Mouse (Mus musculus) R1 (cell line): Measurements from ENCODE around the gene Slc38a9.

Experiments
- DNase-seq: peaks from one replicate; pipeline ENCODE4 v3.0.0-alpha.2; 2018; ENCODE audit warnings: low read depth, low spot score

The Slc38a9 gene

GRCm38 (mm10) chr13:112660574-112661381, at the start of gene Slc38a9:
Gene Slc38a9, plus strand, starts transcription at chr13:112660751.
- DNase-seq = peak; percentile 98

- no peak for DNase-seq
Observed at GRCm38 (mm10) chr13:112621592-112621991, 39.0 kb upstream of the Slc38a9 start.

GRCm38 (mm10) chr13:112623656-112624055, 36.9 kb upstream of the Slc38a9 start:
- DNase-seq = no peak

GRCm38 (mm10) chr13:112624622-112625021, 35.9 kb upstream of the Slc38a9 start:
- DNase-seq = no peak

GRCm38 (mm10) chr13:112625566-112625965, 35.0 kb upstream of the Slc38a9 start:
- DNase-seq = no peak

GRCm38 (mm10) chr13:112635174-112635837, 25.2 kb upstream of the Slc38a9 start:
- no peak for DNase-seq

GRCm38 (mm10) chr13:112636498-112636897, 24.1 kb upstream of the Slc38a9 start:
- no peak for DNase-seq

GRCm38 (mm10) chr13:112639111-112639510, 21.4 kb upstream of the Slc38a9 start:
- no peak for DNase-seq

- no peak for DNase-seq
Observed at GRCm38 (mm10) chr13:112642897-112643296, 17.7 kb upstream of the Slc38a9 start.

- no peak for DNase-seq
Observed at GRCm38 (mm10) chr13:112644996-112645395, 15.6 kb upstream of the Slc38a9 start.

- no peak for DNase-seq
Observed at GRCm38 (mm10) chr13:112645529-112646186, 14.9 kb upstream of the Slc38a9 start.

GRCm38 (mm10) chr13:112651183-112651582, 9.4 kb upstream of the Slc38a9 start:
- no peak for DNase-seq

GRCm38 (mm10) chr13:112652205-112652604, 8.3 kb upstream of the Slc38a9 start, which contains the start of gene Ddx4:
Gene Ddx4, minus strand, starts transcription at chr13:112652475.
- peak; percentile 79 for DNase-seq

GRCm38 (mm10) chr13:112659986-112660573, 471 bp upstream of the Slc38a9 start:
- DNase-seq = no peak

GRCm38 (mm10) chr13:112661687-112662086, 1.1 kb downstream of the Slc38a9 start:
- DNase-seq = no peak

GRCm38 (mm10) chr13:112666433-112667024, 6.0 kb downstream of the Slc38a9 start:
- DNase-seq = no peak

- no peak for DNase-seq
Observed at GRCm38 (mm10) chr13:112667215-112667614, 6.7 kb downstream of the Slc38a9 start.

GRCm38 (mm10) chr13:112671708-112672107, 11.2 kb downstream of the Slc38a9 start:
- DNase-seq = peak; percentile 60

GRCm38 (mm10) chr13:112672797-112673196, 12.2 kb downstream of the Slc38a9 start:
- no peak for DNase-seq

- peak; percentile 71 for DNase-seq
Observed at GRCm38 (mm10) chr13:112673899-112674447, 13.4 kb downstream of the Slc38a9 start.

- peak; percentile 68 for DNase-seq
Observed at GRCm38 (mm10) chr13:112678154-112678553, 17.6 kb downstream of the Slc38a9 start.
